Mouse (Mus musculus) heart, adult 2 months (tissue): ENCODE data around the gene Gm49711.

Experiments used
- CTCF ChIP-seq: fragments of 200-600 bp; IDR thresholded peaks from 2 replicates; pipeline ENCODE4 v1.8.1; 2022; ENCODE audit warnings: antibody characterized with exemption, mild to moderate bottlenecking, moderate library complexity
- POLR2A ChIP-seq: fragments of 200-500 bp; IDR thresholded peaks from 2 replicates; pipeline ENCODE4 v1.6.1; 2011; ENCODE audit warnings: mild to moderate bottlenecking, low read depth, low read length, control low read depth; ENCODE audit not compliant: insufficient read depth

DNA sequence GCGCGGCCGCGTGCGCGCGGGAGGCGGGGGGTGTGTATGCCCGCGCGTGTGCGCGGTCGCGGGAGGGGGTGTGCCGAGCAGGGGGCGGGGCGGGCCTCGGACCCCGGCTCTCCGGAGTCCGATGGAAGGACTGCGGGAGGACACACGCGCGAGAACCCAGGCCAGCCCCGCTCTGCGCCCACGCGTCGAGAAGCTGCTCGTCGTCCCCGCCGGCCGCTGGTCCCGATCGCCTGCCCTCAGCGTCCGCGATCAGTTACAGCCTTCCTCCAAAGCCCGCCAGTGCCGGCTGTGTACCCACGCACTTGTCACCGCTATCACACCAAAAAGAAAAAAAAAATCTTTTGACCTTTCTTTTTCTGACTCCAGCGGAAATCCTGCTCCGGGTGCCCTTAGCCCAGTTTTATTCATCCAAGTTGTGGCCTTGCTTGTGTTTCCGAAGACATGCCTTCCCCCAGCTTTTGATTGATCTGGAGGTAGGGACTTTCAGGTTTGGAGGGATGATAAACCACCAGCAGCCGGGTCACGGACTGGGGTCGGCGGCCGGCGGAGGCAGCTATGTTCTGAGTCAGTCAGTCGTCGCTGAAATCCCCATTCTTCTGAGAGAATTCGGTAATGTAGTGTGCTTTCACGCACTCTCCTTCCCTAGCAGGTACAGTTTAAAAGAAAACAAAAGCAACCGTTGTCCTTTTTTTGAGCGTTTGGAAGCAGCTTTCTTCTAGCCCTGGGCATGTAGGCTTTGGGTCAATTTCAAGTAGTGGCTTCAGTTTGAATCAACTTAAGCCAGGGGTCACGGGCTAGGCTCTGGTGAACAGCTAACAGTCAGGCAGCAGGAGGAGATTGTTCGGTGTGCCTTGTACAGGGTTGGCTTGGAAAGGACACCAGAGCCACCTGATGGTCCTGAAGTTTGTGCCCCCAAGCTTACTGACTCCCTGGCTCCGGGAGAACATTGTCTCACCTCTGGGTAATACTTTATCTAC, 816 bp downstream of the Gm49711 start:
- TF ChIP-seq POLR2A (no peak), CTCF (no peak)
